Mouse (Mus musculus) adrenal gland, adult (tissue): Measurements from ENCODE around the gene Col6a1.

Experiments used
- DNase-seq, 2 experiments: peaks; one replicate each; pipeline ENCODE4 v3.0.0; 2022 to 2023; ENCODE audit warnings: low spot score in 1 of 2; ENCODE audit not compliant: inconsistent age in 2 of 2

The Col6a1 gene

GRCm38 (mm10) chr10:76681882-76682281, 44.1 kb downstream of the Col6a1 start:
- no peak for DNase-seq

DNA sequence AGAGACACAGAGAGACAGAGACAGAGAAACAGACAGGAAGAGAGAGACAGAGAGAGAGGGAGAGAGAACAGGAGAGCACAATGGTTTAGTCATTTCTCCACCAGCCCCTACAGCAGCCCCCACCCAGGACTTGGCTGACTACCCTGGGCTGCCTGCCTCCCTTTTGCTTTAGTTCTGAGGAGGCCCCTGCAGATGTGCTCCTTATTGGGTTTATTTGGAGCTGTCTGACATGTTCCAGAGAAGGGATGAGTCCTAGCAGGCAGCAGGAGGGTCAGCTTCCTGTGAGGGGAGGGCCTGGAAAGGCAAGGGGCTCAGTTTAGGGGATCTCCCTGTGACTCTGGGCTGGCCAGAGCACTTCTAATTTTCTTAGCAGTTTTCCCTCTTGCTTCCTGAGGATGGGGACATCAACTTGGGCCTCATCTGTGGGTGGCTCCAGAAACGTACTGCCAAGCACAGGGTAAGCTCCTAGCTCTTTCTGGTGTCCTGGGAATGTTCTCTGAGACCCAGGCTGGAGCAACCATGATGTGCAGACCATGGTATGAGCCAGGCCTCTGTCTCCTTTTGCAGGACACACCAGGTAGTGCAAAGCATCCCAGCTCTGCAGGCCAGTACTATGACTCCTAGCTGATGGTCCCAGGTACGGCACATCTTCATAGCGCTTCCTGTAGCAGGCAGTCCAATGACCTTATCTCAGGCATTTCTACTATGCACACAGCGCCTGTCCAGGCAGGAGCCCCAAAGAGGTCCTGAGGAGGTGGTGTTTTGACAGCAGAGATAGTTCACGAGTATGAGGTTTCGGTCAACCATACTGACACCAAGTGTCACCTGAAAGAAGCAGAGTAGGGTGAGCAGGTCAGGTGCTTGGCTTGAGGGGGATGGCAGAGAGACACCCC, 45.0 kb downstream of the Col6a1 start:
- DNase-seq, result no peak

DNA sequence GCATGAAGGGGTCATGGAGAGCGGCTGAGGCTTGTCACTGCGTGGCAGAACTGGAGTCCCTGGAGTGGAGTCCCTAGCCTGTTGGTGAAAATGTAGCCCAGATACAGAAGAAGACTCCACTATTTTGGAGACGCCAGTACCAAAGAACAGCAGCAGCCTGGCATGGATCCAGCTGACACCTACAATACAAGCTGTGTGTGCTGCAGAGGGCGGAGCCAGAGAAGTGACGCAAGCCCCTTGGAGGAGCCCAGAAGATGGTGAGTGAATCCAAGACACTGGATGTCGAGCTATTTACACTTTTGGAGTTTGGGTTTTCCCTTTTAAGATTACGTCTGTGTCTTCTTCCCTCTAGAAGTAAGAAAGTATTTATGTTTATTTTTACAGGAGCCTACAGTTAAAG, 47.8 kb downstream of the Col6a1 start:
- no peak for DNase-seq

DNA sequence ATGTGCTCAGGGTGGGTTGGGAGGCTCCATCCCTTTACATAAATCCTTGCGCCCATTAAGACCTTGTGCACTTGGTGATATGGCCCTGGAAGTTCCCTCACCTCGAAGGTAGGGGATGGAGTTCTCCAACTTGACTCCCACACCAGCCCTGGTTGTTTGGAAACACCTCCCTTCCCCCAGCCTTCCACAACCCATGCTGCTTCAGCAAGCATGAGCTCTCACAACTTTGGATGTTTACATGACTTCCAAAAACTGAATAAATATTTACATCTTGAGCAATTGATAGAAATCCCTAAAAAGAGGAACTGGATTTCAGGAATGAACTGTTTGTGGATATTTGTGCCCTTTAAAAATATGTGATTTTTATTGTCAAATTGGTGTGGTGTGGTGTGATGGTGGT, 50.7 kb downstream of the Col6a1 start:
- no peak for DNase-seq

DNA sequence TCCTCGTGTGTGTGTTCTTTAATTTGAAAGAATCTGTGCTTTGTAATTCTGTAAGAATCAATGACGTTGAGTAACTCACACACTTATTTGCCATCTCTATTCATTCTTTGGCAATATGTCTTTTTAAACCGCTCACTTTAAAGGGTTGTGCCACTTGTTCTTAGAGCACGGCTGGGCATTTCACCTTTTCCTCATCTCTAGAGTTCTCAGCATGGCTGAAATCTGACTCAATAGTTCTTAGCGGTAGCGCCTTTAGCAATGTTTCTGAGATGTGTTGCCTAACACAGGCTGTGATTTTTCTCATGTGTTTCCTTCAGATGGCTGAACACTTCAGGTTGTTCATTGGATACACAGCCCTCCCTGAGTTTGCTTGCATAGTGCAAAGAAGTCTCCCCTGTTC, 51.4 kb downstream of the Col6a1 start:
- no peak for DNase-seq

GRCm38 (mm10) chr10:76671939-76672338, 54.0 kb downstream of the Col6a1 start:
- no peak for DNase-seq

- no peak for DNase-seq
Measured at GRCm38 (mm10) chr10:76668947-76669284, 57.1 kb downstream of the Col6a1 start.

DNA sequence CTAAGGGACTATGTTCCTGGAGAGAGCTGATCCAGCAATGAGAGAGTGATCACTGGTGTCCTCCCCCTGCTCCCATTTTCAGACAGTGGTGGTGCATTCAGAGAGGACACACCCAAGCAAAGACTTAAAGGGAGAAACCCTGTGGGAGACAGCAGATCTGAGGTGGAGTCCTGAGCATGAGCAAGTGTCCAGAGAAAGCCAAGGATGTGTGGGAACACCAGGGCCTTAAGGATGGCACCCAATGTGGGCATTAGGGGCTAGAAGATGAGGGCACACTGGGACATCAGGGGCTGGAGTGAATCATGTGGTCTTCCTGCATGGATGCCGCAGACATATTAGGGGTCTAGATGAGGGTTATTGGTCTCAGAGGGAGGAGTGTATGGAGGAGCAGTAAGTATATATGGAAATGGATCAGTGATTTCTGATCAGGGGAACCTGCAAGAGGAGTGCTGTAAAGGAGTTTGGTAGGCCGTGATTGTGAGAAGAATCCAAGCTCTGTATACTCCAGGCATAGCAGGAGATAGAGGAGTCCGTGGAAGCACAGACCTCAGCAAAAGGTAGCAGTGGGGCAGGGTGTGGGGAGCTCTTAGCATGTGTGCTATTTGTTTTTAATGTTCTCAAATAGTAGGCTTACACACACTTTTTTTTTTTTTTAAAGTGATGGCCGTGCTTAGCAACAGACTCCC, 57.6 kb downstream of the Col6a1 start:
- DNase-seq, result no peak

DNA sequence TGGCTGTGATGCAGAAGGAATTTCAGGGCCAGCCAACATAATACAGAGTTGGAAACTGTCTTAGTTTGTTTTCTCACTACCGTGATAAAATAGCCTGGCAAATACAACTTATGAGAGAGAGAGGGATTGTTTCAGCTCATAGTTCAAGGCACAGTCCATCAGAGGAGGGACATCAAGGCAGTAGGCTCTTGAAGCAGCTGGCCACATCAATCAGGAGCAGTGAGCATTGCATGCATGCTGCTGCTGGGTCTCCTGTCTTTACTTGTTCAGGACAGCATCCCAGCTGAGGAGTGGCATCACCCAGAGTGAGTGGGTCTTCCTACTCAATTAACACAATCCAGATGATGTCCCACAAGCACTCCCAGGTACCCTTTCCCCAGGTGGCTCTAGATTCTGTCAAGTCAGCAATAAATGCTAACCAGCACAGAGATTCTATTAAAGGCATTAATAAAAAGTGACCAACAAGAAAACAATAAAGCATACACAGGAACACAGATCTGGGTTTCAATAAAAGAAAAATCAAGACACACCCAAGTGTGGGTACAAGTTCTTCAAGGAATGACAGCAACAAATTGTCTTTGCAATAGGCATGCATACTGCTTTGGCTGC, 58.7 kb downstream of the Col6a1 start:
- DNase-seq, result no peak

DNA sequence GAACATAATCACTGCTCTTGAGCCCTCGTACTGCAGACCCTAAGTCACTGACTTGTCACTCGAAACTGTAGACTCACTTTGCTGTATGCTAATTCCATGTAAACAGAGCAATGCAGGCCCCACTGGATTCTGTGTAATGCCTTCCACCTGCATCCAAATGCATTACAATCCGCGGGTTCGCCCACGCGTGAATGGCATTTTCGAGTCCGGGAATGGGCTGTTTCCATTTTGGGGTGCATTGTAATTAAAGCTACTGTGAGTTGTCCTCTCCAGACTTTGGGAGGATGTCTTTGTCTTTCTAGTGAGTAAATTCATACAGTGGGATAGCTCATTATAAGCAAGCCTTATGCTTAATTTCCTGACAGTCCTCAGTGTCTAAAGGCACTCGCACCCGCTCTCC, 60.4 kb downstream of the Col6a1 start:
- no peak for DNase-seq

GRCm38 (mm10) chr10:76664156-76665115, 61.5 kb downstream of the Col6a1 start:
- peak; percentile 41 to 79 for DNase-seq
